Mouse (Mus musculus) stomach, postnatal 0 days (tissue): ENCODE measurements around the gene Tlr12. TPM values are rescaled to one million over a fixed set of nuclear protein-coding genes. Genes with fewer than 3 reads are reported as not detected.

Source experiments
- ATAC-seq: fragments of 200-750 bp; cut with Nextera tagmentation; 2 replicates; pipeline ENCODE4 v1.8.0; 2017; ENCODE audit not compliant: low FRiP score, low TSS enrichment
- DNase-seq: peaks from one replicate; pipeline ENCODE4 v3.0.0-alpha.2; 2016; ENCODE audit warnings: low spot score
- H3K27ac ChIP-seq: fragments of 300-500 bp; sonication (generic); replicated peaks from 2 replicates; pipeline ENCODE4 v1.5.1; 2014; ENCODE audit warnings: mild to moderate bottlenecking, control low read depth
- H3K27me3 ChIP-seq: fragments of 300-500 bp; sonication (generic); 2 replicates; pipeline ENCODE4 v1.6.1; 2014; ENCODE audit warnings: low read length; ENCODE audit not compliant: control insufficient read depth, insufficient read depth
- H3K36me3 ChIP-seq: fragments of 300-500 bp; sonication (generic); 2 replicates; pipeline ENCODE4 v1.6.1; 2014; ENCODE audit warnings: low read length, mixed read lengths; ENCODE audit not compliant: control insufficient read depth, insufficient read depth
- H3K4me1 ChIP-seq: fragments of 300-500 bp; sonication (generic); replicated peaks from 2 replicates; pipeline ENCODE4 v1.6.1; 2014; ENCODE audit warnings: antibody characterized with exemption; ENCODE audit not compliant: control insufficient read depth, insufficient read depth
- H3K4me2 ChIP-seq: fragments of 300-500 bp; sonication (generic); replicated peaks from 2 replicates; pipeline ENCODE4 v1.6.1; 2014; ENCODE audit warnings: low read depth, mild to moderate bottlenecking, control low read depth, moderate library complexity
- H3K4me3 ChIP-seq: fragments of 300-500 bp; sonication (generic); 2 replicates; pipeline ENCODE4 v1.5.1; 2014; ENCODE audit warnings: low read depth, low read length, control low read depth
- H3K9ac ChIP-seq: fragments of 300-500 bp; sonication (generic); 2 replicates; pipeline ENCODE4 v1.6.1; 2014; ENCODE audit warnings: mild to moderate bottlenecking, low read length, control low read depth, mixed read lengths
- H3K9me3 ChIP-seq: fragments of 300-500 bp; sonication (generic); 2 replicates; pipeline ENCODE4 v1.6.1; 2016; ENCODE audit warnings: low read length; ENCODE audit not compliant: control insufficient read depth
- CTCF ChIP-seq: IDR thresholded peaks from 2 replicates; pipeline ENCODE4 v1.5.1; 2016; ENCODE audit warnings: antibody characterized with exemption, low read depth, mild to moderate bottlenecking, moderate library complexity
- EP300 ChIP-seq: optimal IDR thresholded peaks from 2 replicates; pipeline ENCODE3; 2016; ENCODE audit warnings: antibody characterized with exemption
- WGBS: fragments of 180-500 bp; shearing (Covaris S2); extraction: QIAGEN DNeasy Blood & Tissue Kit; methylation state at CpG from one replicate; pipeline ENCODE4 v1.1.7; 2014; 5-methylcytosine and 5-hydroxymethylcytosine counted together
- polyA plus RNA-seq: library from polyadenylated mRNA; unstranded; fragments of >200 nt; fragmentation: Nextera tagmentation; extraction: Ambion mirVana; gene quantifications from 2 replicates; pipeline ENCODE4 v1.2.1, GENCODE M21; 2015

Gene Tlr12
- polyA plus RNA-seq, 1 experiment from 2014 or later, result 0.57 TPM

GRCm38 (mm10) chr4:128655446-128655845 lies 37.0 kb upstream of the Tlr12 start:
- Histone ChIP-seq H3K4me1 (peaks cover 3% of the 10 kb centered on the region; the same call in 1 of the 2 replicates), H3K27ac (no peak overlapping the region; the same call in 1 of the 2 replicates), H3K4me3 (peak overlapping the region; percentile 69), H3K27me3 (no peaks in the 10 kb centered on the region), H3K36me3 (no peaks in the 10 kb centered on the region), H3K9ac (peak overlapping the region; percentile 71), H3K4me2 (peak overlapping the region; percentile 99), H3K9me3 (no peaks in the 10 kb centered on the region)
- 11% methylated on average over 12 of the region's 12 CpGs for WGBS
- DNase-seq, result no peak
- TF ChIP-seq EP300, result no peak
- TF ChIP-seq CTCF, result no peak
- no peak for ATAC-seq

- DNase-seq (peak; percentile 97), ATAC-seq (peak; percentile 99)
- Histone ChIP-seq H3K4me2 (peak within 1 kb of the TSS; percentile 99), H3K27me3 (no peaks in the 10 kb centered on the region), H3K4me1 (peaks cover 3% of the 10 kb centered on the region; the same call in 1 of the 2 replicates), H3K9me3 (no peaks in the 10 kb centered on the region), H3K36me3 (no peaks in the 10 kb centered on the region), H3K27ac (peak within 1 kb of the TSS; percentile 63), H3K4me3 (peak within 1 kb of the TSS; percentile 69), H3K9ac (peak within 1 kb of the TSS; percentile 71)
- TF ChIP-seq EP300 (no peak), CTCF (peak; percentile 73)
- 1% methylated on average over 79 of the region's 85 CpGs for WGBS
These were observed 36.3 kb upstream of the Tlr12 start, which contains the start of gene Phc2 for GRCm38 (mm10) chr4:128654505-128655381. Phc2 (plus strand) TSS chr4:128654702.

- no peak for ATAC-seq
- no peak overlapping the region for H3K4me3 ChIP-seq
- H3K4me2 ChIP-seq, result no peak overlapping the region
- no peaks in the 10 kb centered on the region for H3K27me3 ChIP-seq
- DNase-seq, result no peak
- 55% methylated on average over 5 of the region's 5 CpGs for WGBS
- H3K9ac ChIP-seq, result no peak overlapping the region
- H3K9me3 ChIP-seq, result no peaks in the 10 kb centered on the region
- H3K27ac ChIP-seq, result no peak overlapping the region
- TF ChIP-seq EP300 (no peak), CTCF (no peak)
- peaks cover 3% of the 10 kb centered on the region; the same call in 1 of the 2 replicates for H3K4me1 ChIP-seq
- no peaks in the 10 kb centered on the region for H3K36me3 ChIP-seq
These were observed 34.3 kb upstream of the Tlr12 start for GRCm38 (mm10) chr4:128652584-128653298.

- Histone ChIP-seq H3K27ac (no peak overlapping the region), H3K4me3 (no peak overlapping the region), H3K4me1 (peaks cover 3% of the 10 kb centered on the region; the same call in 1 of the 2 replicates), H3K27me3 (no peaks in the 10 kb centered on the region), H3K36me3 (no peaks in the 10 kb centered on the region), H3K4me2 (no peak overlapping the region), H3K9ac (no peak overlapping the region), H3K9me3 (no peaks in the 10 kb centered on the region)
- no peak for ATAC-seq
- no peak for DNase-seq
- 43% methylated on average over 3 of the region's 3 CpGs for WGBS
- TF ChIP-seq EP300 (no peak), CTCF (no peak)
These were observed 33.1 kb upstream of the Tlr12 start for GRCm38 (mm10) chr4:128651530-128651929.

GRCm38 (mm10) chr4:128648567-128649255 lies 30.3 kb upstream of the Tlr12 start:
- no peak overlapping the region for H3K4me3 ChIP-seq
- H3K4me2 ChIP-seq, result no peak overlapping the region
- H3K4me1 ChIP-seq, result no peaks in the 10 kb centered on the region
- no peaks in the 10 kb centered on the region for H3K36me3 ChIP-seq
- H3K27me3 ChIP-seq, result no peaks in the 10 kb centered on the region
- no peak overlapping the region for H3K9ac ChIP-seq
- no peak overlapping the region for H3K27ac ChIP-seq
- H3K9me3 ChIP-seq, result no peaks in the 10 kb centered on the region
- TF ChIP-seq EP300 (no peak), CTCF (no peak)
- no peak for ATAC-seq
- 52% methylated on average over 8 of the region's 8 CpGs for WGBS
- DNase-seq, result no peak
